Mouse (Mus musculus): Measurements from ENCODE around the gene Nelfa. TPM values are rescaled to one million over a fixed set of nuclear protein-coding genes. Genes with fewer than 3 reads are reported as not detected.

Gene Nelfa
- total RNA-seq, 2 experiments from 2014 or later: 25.8 to 28.1 TPM

Other genes with a start within 250 kb of the Nelfa start
- not detected in 2 replicates for gene Fgfr3, start 214.7 kb downstream of the Nelfa start, total RNA-seq (2015; ENCODE audit: low replicate concordance)
- not detected in 2 replicates for gene Fgfr3, start 214.7 kb downstream of the Nelfa start, total RNA-seq (2017; ENCODE audit: low replicate concordance)
- 7.6 and 13.8 TPM in 2 replicates for gene Letm1, start 153.6 kb downstream of the Nelfa start, total RNA-seq (2015; ENCODE audit: low replicate concordance)
- gene Letm1, start 153.6 kb downstream of the Nelfa start, total RNA-seq (2017; ENCODE audit: low replicate concordance): 8.3 and 13.4 TPM in 2 replicates
- gene Nsd2, start 115.7 kb downstream of the Nelfa start, total RNA-seq (2015; ENCODE audit: low replicate concordance): 111 and 127 TPM in 2 replicates
- 243 and 248 TPM in 2 replicates for gene Nsd2, start 115.7 kb downstream of the Nelfa start, total RNA-seq (2017; ENCODE audit: low replicate concordance)
- gene Gm1673, start 47.0 kb upstream of the Nelfa start, total RNA-seq (2015; ENCODE audit: low replicate concordance): not detected in 2 replicates
- not detected in 2 replicates for gene Gm1673, start 47.0 kb upstream of the Nelfa start, total RNA-seq (2017; ENCODE audit: low replicate concordance)
- 0.72 TPM in 1 of 2 replicates, not detected in the other for gene Nat8l, start 59.6 kb upstream of the Nelfa start, total RNA-seq (2015; ENCODE audit: low replicate concordance)
- 0.15 and 0.77 TPM in 2 replicates for gene Nat8l, start 59.6 kb upstream of the Nelfa start, total RNA-seq (2017; ENCODE audit: low replicate concordance)
- 1.1 and 4.2 TPM in 2 replicates for gene Poln, start 233.0 kb upstream of the Nelfa start, total RNA-seq (2015; ENCODE audit: low replicate concordance)
- 1.7 and 7.3 TPM in 2 replicates for gene Poln, start 233.0 kb upstream of the Nelfa start, total RNA-seq (2017; ENCODE audit: low replicate concordance)
- 61.6 and 90.5 TPM in 2 replicates for gene Haus3, start 233.1 kb upstream of the Nelfa start, total RNA-seq (2015; ENCODE audit: low replicate concordance)
- gene Haus3, start 233.1 kb upstream of the Nelfa start, total RNA-seq (2017; ENCODE audit: low replicate concordance): 99.5 and 120 TPM in 2 replicates